Mouse (Mus musculus): ENCODE data around the gene Naip2.

Gene Naip2

GRCm38 (mm10) chr13:100107652-100108472 lies 94.0 kb downstream of the Naip2 start, which contains the start of gene Serf1:
Serf1 (plus strand) TSS chr13:100108012.
- DNase-seq (ENCODE audit: low read depth, low spot score) = peak; percentile 91

GRCm38 (mm10) chr13:100103748-100104254 lies 98.1 kb downstream of the Naip2 start, which contains the start of gene Bdp1:
Bdp1 (minus strand) TSS chr13:100104070.
- DNase-seq (ENCODE audit: low read depth, low spot score) = peak; percentile 93

- peak; percentile 49 for DNase-seq (ENCODE audit: low read depth, low spot score)
These were observed 98.7 kb downstream of the Naip2 start for GRCm38 (mm10) chr13:100103052-100103658.

DNA sequence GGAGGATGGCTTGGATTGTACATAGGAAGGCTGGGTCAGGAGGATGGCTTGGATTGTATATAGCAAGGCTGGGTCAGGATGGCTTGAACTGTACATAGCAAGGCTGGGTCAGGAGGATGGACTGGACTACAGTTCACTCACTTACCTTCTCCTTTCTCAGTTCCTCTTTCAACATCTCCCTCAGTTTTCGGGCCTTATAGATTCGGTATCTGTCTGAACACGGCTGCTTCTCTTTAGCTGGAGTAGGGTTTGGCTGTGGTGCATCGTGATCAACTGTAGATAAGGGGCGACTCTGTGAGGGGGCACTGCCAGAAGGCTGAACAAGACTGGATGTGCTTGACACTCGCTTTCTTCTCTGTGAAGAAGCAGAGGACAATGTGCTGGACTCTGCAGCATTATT lies 103.1 kb downstream of the Naip2 start:
- peak; percentile 48 for DNase-seq (ENCODE audit: low read depth, low spot score)
